ENCODE assay signal across 8 mouse cellular contexts in genomic region chr3:84258518-84259031, GRCm38 (mm10). TPM values are rescaled to one million over a fixed set of nuclear protein-coding genes. Genes with fewer than 3 reads are reported as not detected.
DNase-seq lines count a peak whose midpoint lies in the region; ATAC-seq and TF ChIP-seq lines count a peak whose summit lies in the region.

No protein-coding gene starts in this region.

- no peak for ATAC-seq in heart, embryonic 11.5 days (replicated peaks; ENCODE audit: insufficient number of reproducible peaks, low FRiP score, low TSS enrichment)

- no peaks in the 10 kb centered on the region for H3K79me2 ChIP-seq in myocyte (ENCODE audit: control insufficient read depth, insufficient read depth)

- no peaks in the 10 kb centered on the region for H3K36me3 ChIP-seq in heart, embryonic 11.5 days (ENCODE audit: control insufficient read depth, insufficient read depth, low read length)
- no peaks in the 10 kb centered on the region for H3K36me3 ChIP-seq in myocyte (ENCODE audit: control insufficient read depth, insufficient read depth)

- H3K9me3 ChIP-seq in heart, embryonic 11.5 days (replicated peaks; ENCODE audit: control insufficient read depth, low read length), result no peaks in the 10 kb centered on the region

- peak overlapping the region; percentile 64 for H3K4me3 ChIP-seq in heart, embryonic 11.5 days (ENCODE audit: low read depth, low read length)
- H3K4me3 ChIP-seq in myocyte, result peak overlapping the region; percentile 48

- H3K4me2 ChIP-seq in heart, embryonic 11.5 days, result peak overlapping the region; percentile 100
- H3K4me2 ChIP-seq in myocyte (ENCODE audit: low read depth), result peak overlapping the region; percentile 79

- H3ac ChIP-seq in myocyte (ENCODE audit: control insufficient read depth, insufficient read length), result peak overlapping the region; percentile 2

- intact Hi-C loops in gastrocnemius, postnatal 14 days (cut with DNase I; ENCODE audit: low total_unique reads), result no loop called here

- H3K9ac ChIP-seq in heart, embryonic 11.5 days (ENCODE audit: low read depth, low read length), result no peak overlapping the region

- H3K27ac ChIP-seq in heart, embryonic 11.5 days (ENCODE audit: low read depth, low read length), result no peak overlapping the region

- TF ChIP-seq CTCF in brain, embryonic 14.5 days (IDR thresholded peaks at IDR 0.05; ENCODE audit: borderline replicate concordance, extremely low read depth, insufficient read depth, insufficient read length), result no peak

- peaks cover 23% of the 10 kb centered on the region for H3K27me3 ChIP-seq in heart, embryonic 11.5 days (ENCODE audit: control insufficient read depth, insufficient read depth, low read length)
- H3K27me3 ChIP-seq in myocyte (ENCODE audit: control insufficient read depth, insufficient read depth, insufficient read length), result no peaks in the 10 kb centered on the region

- peaks cover 8% of the 10 kb centered on the region; the same call in 1 of the 2 replicates for H3K4me1 ChIP-seq in heart, embryonic 11.5 days (ENCODE audit: control insufficient read depth, insufficient read depth, low read length)

- no peak for TF ChIP-seq POLR2A in brain, embryonic 14.5 days (IDR thresholded peaks at IDR 0.05; ENCODE audit: borderline replicate concordance, extremely low read depth, insufficient read depth, insufficient read length, poor library complexity, severe bottlenecking)
- TF ChIP-seq POLR2A in myocyte (IDR thresholded peaks at IDR 0.05; ENCODE audit: insufficient read length, low read depth), result no peak

- 8% methylated on average over 13 of the region's 13 CpGs for WGBS in heart, embryonic 11.5 days (ENCODE audit: insufficient replicate concordance)

- DNase-seq in heart, postnatal 4 days, result no peak
- peak; percentile 61 for DNase-seq in brain, embryonic 14.5 days (ENCODE audit: low read depth)
- DNase-seq in induced T-regulatory cell, adult 2 months (ENCODE audit: low read depth), result peak; percentile 8
- no peak for DNase-seq in urinary bladder, adult 18-20 months (ENCODE audit: low spot score in 2 of 2)
- DNase-seq in gastrocnemius, postnatal 14 days, result no peak
- no peak for DNase-seq in gastrocnemius, postnatal 4 days (ENCODE audit: low spot score in 2 of 2)

TF ChIP-seq in myocyte, 11 proteins besides CTCF, POLR2A, EP300 and RAD21:
- TF ChIP-seq TCF3 (IDR thresholded peaks at IDR 0.05; ENCODE audit: insufficient read length, low read depth), result no peak
- TF ChIP-seq MYOD1 (IDR thresholded peaks at IDR 0.05; ENCODE audit: control insufficient read depth in 1 of 3, insufficient read length in 2 of 3, low read depth in 2 of 3), result no peak
- no peak for TF ChIP-seq POLR2AphosphoS2 (IDR thresholded peaks at IDR 0.05; ENCODE audit: insufficient read length, low read depth)
- TF ChIP-seq MYOG (IDR thresholded peaks at IDR 0.05; ENCODE audit: control insufficient read depth in 1 of 3, insufficient read depth in 1 of 3, insufficient read length in 2 of 3, low read depth in 2 of 3), result no peak
- TF ChIP-seq REST (IDR thresholded peaks at IDR 0.05; ENCODE audit: insufficient read depth, insufficient read length), result no peak
- no peak for TF ChIP-seq CEBPB (IDR thresholded peaks at IDR 0.05; ENCODE audit: insufficient read depth, poor library complexity, severe bottlenecking)
- no peak for TF ChIP-seq SRF (IDR thresholded peaks at IDR 0.05; ENCODE audit: control insufficient read depth, insufficient read length, low read depth)
- no peak for TF ChIP-seq E2F4 (IDR thresholded peaks at IDR 0.05; ENCODE audit: insufficient read depth)
- TF ChIP-seq USF1 (IDR thresholded peaks at IDR 0.05; ENCODE audit: low read depth), result no peak
- TF ChIP-seq MAX (IDR thresholded peaks at IDR 0.05; ENCODE audit: low read depth), result no peak
- TF ChIP-seq TCF12 (IDR thresholded peaks at IDR 0.05; ENCODE audit: insufficient read depth, poor library complexity, severe bottlenecking), result no peak

RNA-seq across cellular contexts. Expression of gene Trim2, which starts 48.1 kb away (rescaled TPM):
- polyA plus RNA-seq in heart, embryonic 11.5 days (2014; fragmentation: Nextera tagmentation; extraction: Ambion mirVana), result 8.9 TPM in 2 replicates
- 10 to 100 TPM in 1 of 2 experiments, 1 to 10 TPM in 1; 8.9 to 10.1 TPM for total RNA-seq in heart, postnatal 4 days (2021)
- 102 and 118 TPM in 2 replicates for polyA plus RNA-seq in brain, embryonic 14.5 days (2012; rRNA removed)
- polyA plus RNA-seq in myocyte (2012; fragmentation: generic; extraction: Trizol), result 3.2 TPM
- 1 to 10 TPM; 4.9 to 5.4 TPM for total RNA-seq in gastrocnemius, postnatal 14 days (2021)
- 10 to 100 TPM; 14.7 to 15.8 TPM for total RNA-seq in gastrocnemius, postnatal 4 days (2021)

Comparison
In these comparisons a context has a peak if more than half of its experiments do, and no peak if none do; other contexts are left out.
1. DNase-seq: peak in brain, embryonic 14.5 days (single experiment) and induced T-regulatory cell, adult 2 months (single experiment); none in heart, postnatal 4 days (single experiment), urinary bladder, adult 18-20 months (0 of 2), gastrocnemius, postnatal 14 days (single experiment) and gastrocnemius, postnatal 4 days (0 of 2).